Mouse (Mus musculus) Patski (cell line): ENCODE measurements around the gene Tec. TPM values are rescaled to one million over a fixed set of nuclear protein-coding genes. Genes with fewer than 3 reads are reported as not detected.

Experiments
- ATAC-seq: fragments of 100-300 bp; one replicate; pipeline ENCODE4 v1.8.0; 2021
- CTCF ChIA-PET: fragments of 350-600 bp; sonication (Branson Sonifier 250); formaldehyde crosslinking; loops from one replicate; lab custom pipeline; 2022; ENCODE audit warnings: inconsistent platforms; lab: Charles Lee
- POLR2A ChIA-PET: fragments of 350-600 bp; sonication (Branson Sonifier 250); formaldehyde crosslinking; loops from one replicate; lab custom pipeline; 2022; ENCODE audit warnings: antibody characterized with exemption, inconsistent platforms; lab: Charles Lee
- DNase-seq: peaks from one replicate; pipeline ENCODE4 v3.0.0-alpha.2; 2011; ENCODE audit warnings: low read depth, low spot score
- H3K27me3 ChIP-seq: fragments of 371-371 bp; one replicate; pipeline ENCODE4 v1.5.1; 2021
- CTCF ChIP-seq: fragments of 100-300 bp; IDR thresholded peaks from one replicate; pipeline ENCODE4 v1.5.1; 2021
- in situ Hi-C: fragments of 300-500 bp; cut with MboI; formaldehyde crosslinking; loops from 3 replicates; pipeline ENCODE4 v1.11.1; 2018; ENCODE audit warnings: low pct_unique_long_range_greater_than_20kb, mixed read lengths
- polyA plus RNA-seq: library from polyadenylated mRNA; unstranded; gene quantifications from one replicate; pipeline ENCODE4 v1.2.3, GENCODE M21; 2021

The Tec gene
- polyA plus RNA-seq, 1 experiment from 2014 or later = 8.3 TPM

DNA sequence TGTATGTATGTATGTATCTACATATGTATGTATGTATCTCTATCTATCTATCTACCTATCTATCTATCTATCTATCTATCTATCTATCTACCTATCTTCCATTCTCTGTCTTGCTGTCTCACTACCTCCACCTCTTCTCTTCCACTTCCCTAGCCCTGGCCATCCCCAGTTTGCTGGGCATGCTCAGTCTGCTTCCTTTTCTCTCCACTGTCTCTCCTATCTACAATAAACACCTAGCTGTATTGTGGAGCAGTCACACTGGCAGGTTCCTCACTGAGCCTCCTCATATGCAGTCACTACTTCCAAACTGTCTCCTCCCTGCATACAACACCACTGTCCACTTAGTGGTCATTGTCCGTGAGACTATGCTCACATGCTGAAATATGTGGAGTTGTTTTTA is 135.4 kb downstream of the Tec start:
- DNase-seq (no peak), ATAC-seq (no peak)
- ChIA-PET POLR2A (interaction anchor here (0.7 kb wide), 1 partner anchor 131 kb away, joined by 7 read pairs; no protein-coding TSS in a partner anchor), CTCF (no interaction called here)
- no peaks in the 10 kb centered on the region for H3K27me3 ChIP-seq
- no peak for TF ChIP-seq CTCF
- in situ Hi-C loops = no loop called here

- TF ChIP-seq CTCF = peak; percentile 37
- in situ Hi-C loops = no loop called here
- DNase-seq (no peak), ATAC-seq (peak; percentile 57)
- CTCF ChIA-PET = no interaction called here
- POLR2A ChIA-PET = no interaction called here
- H3K27me3 ChIP-seq = no peaks in the 10 kb centered on the region
Observed at GRCm38 (mm10) chr5:72725404-72725803, 142.9 kb downstream of the Tec start.

DNA sequence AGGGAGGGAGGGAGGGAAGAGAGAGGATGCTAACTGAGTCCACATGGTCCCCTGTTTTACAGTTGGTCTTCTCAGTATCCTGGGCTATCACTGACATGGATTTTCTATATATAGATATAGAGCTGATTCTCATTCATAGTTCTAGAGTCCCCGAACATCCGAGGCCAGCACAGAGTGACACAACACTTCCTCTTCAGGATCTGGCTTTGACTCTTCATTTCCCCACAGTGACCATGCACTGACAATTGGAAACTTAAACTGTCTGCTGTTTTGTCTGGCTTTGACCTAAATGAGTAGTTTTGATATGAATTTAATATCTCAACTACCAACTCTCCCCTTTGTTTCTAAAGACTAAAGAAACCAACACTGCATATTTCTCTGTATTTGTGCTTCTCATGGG is 144.9 kb downstream of the Tec start:
- ATAC-seq = no peak
- TF ChIP-seq CTCF = no peak
- ChIA-PET CTCF (no interaction called here), POLR2A (interaction anchor here (1.1 kb wide), 1 partner anchor 8 kb away, joined by 3 read pairs; no protein-coding TSS in a partner anchor)
- no peaks in the 10 kb centered on the region for H3K27me3 ChIP-seq
- in situ Hi-C loops = no loop called here
- DNase-seq = no peak

GRCm38 (mm10) chr5:72720587-72720986 is 147.7 kb downstream of the Tec start:
- in situ Hi-C loops = no loop called here
- TF ChIP-seq CTCF = peak; percentile 46
- no peaks in the 10 kb centered on the region for H3K27me3 ChIP-seq
- POLR2A ChIA-PET = no interaction called here
- ATAC-seq (no peak), DNase-seq (no peak)
- CTCF ChIA-PET = interaction anchor here (2.3 kb wide), 1 partner anchor 10 kb away, joined by 7 read pairs; no protein-coding TSS in a partner anchor

- ChIA-PET POLR2A (no interaction called here), CTCF (interaction anchor here (0.8 to 2.1 kb wide), 14 partner anchors 9 to 381 kb away, joined by 3 to 20 read pairs (median 4); no protein-coding TSS in a partner anchor)
- in situ Hi-C loops = loop anchor here (5.0 kb wide), 2 partner anchors 358 to 533 kb away; no protein-coding TSS in a partner anchor
- ATAC-seq (no peak), DNase-seq (no peak)
- H3K27me3 ChIP-seq = no peaks in the 10 kb centered on the region
- TF ChIP-seq CTCF = peak; percentile 73
Observed at GRCm38 (mm10) chr5:72710572-72711278, 157.6 kb downstream of the Tec start.

DNA sequence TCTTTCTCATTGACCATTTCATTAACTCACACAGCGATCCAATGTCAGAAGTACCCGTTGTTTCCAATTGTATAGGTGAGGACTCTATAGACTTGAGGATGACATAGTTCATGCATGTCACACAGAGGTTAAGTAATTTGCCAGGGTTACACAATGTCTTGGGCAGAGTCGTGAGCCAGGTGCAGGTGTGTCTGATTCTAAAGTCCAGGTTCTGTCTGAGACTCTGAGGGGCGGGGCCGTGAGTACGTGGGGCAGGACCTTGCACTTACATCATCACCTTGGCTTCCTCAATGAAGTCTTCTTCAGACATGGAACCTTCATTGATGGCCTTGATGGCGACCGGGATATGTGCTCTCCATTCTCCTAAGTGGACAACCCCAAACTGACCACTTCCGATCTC is 158.3 kb downstream of the Tec start:
- ATAC-seq (no peak), DNase-seq (no peak)
- H3K27me3 ChIP-seq = no peaks in the 10 kb centered on the region
- TF ChIP-seq CTCF = no peak
- in situ Hi-C loops = loop anchor here (5.0 kb wide), 4 partner anchors 63 to 533 kb away; partner anchors contain the start of gene Nipal1
- ChIA-PET CTCF (interaction anchor here (1.0 kb wide), 1 partner anchor 102 kb away, joined by 4 read pairs; no protein-coding TSS in a partner anchor), POLR2A (no interaction called here)

DNA sequence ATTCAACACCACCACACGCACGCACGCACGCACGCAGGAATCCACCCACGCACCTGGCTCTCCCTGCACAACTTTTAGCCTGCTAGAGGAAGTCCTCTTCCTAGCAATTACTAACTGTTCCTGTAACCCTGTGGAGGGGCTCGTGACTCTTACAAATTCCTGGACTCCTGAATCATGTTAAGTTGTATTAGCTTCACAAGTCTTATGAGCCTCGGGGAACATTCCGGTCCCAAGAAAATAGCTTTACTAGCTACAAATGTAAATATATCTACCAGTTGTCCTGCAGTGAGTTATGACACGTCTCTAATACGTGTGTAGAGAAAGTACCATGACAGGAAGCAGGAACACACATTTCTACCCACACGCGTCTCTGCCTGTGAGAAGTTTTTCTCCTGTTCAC is 158.8 kb downstream of the Tec start:
- no peaks in the 10 kb centered on the region for H3K27me3 ChIP-seq
- DNase-seq = peak; percentile 89
- TF ChIP-seq CTCF = no peak
- POLR2A ChIA-PET = interaction anchor here (0.8 kb wide), 1 partner anchor 80 kb away, joined by 3 read pairs; no protein-coding TSS in a partner anchor
- CTCF ChIA-PET = interaction anchor here (1.0 kb wide), 1 partner anchor 101 kb away, joined by 4 read pairs; no protein-coding TSS in a partner anchor
- ATAC-seq = peak; percentile 90
- in situ Hi-C loops = loop anchor here (5.0 kb wide), 2 partner anchors 62 to 197 kb away; partner anchors contain the start of gene Nipal1

DNA sequence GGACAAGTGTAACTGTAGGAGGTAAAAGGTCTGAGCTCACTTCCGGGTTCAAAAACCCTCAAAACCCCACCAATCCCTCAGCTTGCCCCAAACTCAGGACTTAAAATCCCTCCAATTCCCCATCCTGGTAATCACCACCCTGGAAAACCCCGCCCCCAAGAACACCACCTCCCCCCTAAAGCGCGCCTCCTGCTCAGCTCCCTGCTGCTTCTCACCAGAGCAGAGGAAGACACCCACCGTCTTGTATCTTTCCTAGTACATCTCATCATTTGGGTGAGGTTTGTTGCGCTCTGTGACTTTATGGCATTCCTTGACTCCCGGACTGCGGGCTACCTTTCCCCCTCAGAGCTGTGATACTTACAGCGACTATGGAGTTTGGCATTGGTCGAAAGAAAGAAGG is 161.6 kb downstream of the Tec start:
- in situ Hi-C loops = loop anchor here (5.0 kb wide), 2 partner anchors 59 to 194 kb away; partner anchors contain the start of gene Nipal1
- no peak for TF ChIP-seq CTCF
- ChIA-PET POLR2A (interaction anchor here (1.3 kb wide), 1 partner anchor 36 kb away, joined by 3 read pairs; no protein-coding TSS in a partner anchor), CTCF (interaction anchor here (1.6 to 2.2 kb wide), 5 partner anchors 9 to 356 kb away, joined by 4 to 8 read pairs (median 5); no protein-coding TSS in a partner anchor)
- no peaks in the 10 kb centered on the region for H3K27me3 ChIP-seq
- DNase-seq = no peak
- peak; percentile 45 for ATAC-seq

DNA sequence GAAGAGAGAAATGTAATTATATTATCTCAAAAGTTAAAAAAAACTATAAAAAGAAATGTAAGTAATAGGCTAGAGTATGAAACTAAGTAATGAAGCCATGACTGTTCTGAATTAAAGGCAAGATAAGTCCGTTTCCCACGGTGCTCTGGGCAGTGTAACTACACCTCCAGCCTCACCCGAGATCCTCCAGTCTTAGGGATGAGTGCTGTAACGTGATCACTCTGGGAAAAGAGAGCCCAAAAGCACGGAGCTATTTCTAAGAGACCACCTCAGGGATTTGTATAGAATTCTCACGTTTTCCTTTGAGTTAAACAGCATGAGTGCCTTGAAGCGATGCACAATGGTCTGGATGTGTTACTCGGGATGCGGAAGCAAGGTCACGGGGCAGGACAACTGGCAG is 162.2 kb downstream of the Tec start:
- in situ Hi-C loops = loop anchor here (5.0 kb wide), 2 partner anchors 59 to 194 kb away; partner anchors contain the start of gene Nipal1
- no peaks in the 10 kb centered on the region for H3K27me3 ChIP-seq
- ChIA-PET CTCF (interaction anchor here (1.6 to 2.2 kb wide), 5 partner anchors 8 to 356 kb away, joined by 4 to 8 read pairs (median 5); no protein-coding TSS in a partner anchor), POLR2A (interaction anchor here (1.3 kb wide), 1 partner anchor 36 kb away, joined by 3 read pairs; no protein-coding TSS in a partner anchor)
- DNase-seq (no peak), ATAC-seq (no peak)
- TF ChIP-seq CTCF = no peak

Other genes starting within 250 kb of the Tec start
- 0.04 TPM for gene Cnga1, start 224.2 kb downstream of the Tec start, polyA plus RNA-seq
- 8.6 TPM for gene Nipal1, start 220.7 kb downstream of the Tec start, polyA plus RNA-seq
- gene Txk, start 115.7 kb downstream of the Tec start, polyA plus RNA-seq = 0.09 TPM
- 50.4 TPM for gene Slain2, start 45.8 kb upstream of the Tec start, polyA plus RNA-seq
- not detected for gene Gm10135, start 106.2 kb upstream of the Tec start, polyA plus RNA-seq
- not detected for gene Slc10a4, start 138.4 kb upstream of the Tec start, polyA plus RNA-seq